Mouse (Mus musculus): ENCODE results near the gene Usp6nl.

Usp6nl gene

GRCm38 (mm10) chr2:6331324-6332137 is 9.1 kb downstream of the Usp6nl start:
- DNase-seq (ENCODE audit: low read depth, low spot score) = no peak

- no peak for DNase-seq (ENCODE audit: low read depth, low spot score)
Observed at GRCm38 (mm10) chr2:6333570-6333969, 11.1 kb downstream of the Usp6nl start.

GRCm38 (mm10) chr2:6334011-6334410 is 11.5 kb downstream of the Usp6nl start:
- DNase-seq (ENCODE audit: low read depth, low spot score) = no peak

- DNase-seq (ENCODE audit: low read depth, low spot score) = no peak
Observed at GRCm38 (mm10) chr2:6335032-6335735, 12.7 kb downstream of the Usp6nl start.

- DNase-seq (ENCODE audit: low read depth, low spot score) = no peak
Observed at GRCm38 (mm10) chr2:6336013-6336412, 13.5 kb downstream of the Usp6nl start.

GRCm38 (mm10) chr2:6336649-6337048 is 14.2 kb downstream of the Usp6nl start:
- DNase-seq (ENCODE audit: low read depth, low spot score) = no peak

- DNase-seq (ENCODE audit: low read depth, low spot score) = no peak
Observed at GRCm38 (mm10) chr2:6337436-6337835, 15.0 kb downstream of the Usp6nl start.

- DNase-seq (ENCODE audit: low read depth, low spot score) = no peak
Observed at GRCm38 (mm10) chr2:6338031-6338629, 15.7 kb downstream of the Usp6nl start.

GRCm38 (mm10) chr2:6340439-6340838 is 18.0 kb downstream of the Usp6nl start:
- DNase-seq (ENCODE audit: low read depth, low spot score) = no peak

GRCm38 (mm10) chr2:6341496-6341895 is 19.0 kb downstream of the Usp6nl start:
- no peak for DNase-seq (ENCODE audit: low read depth, low spot score)

GRCm38 (mm10) chr2:6349256-6350092 is 27.0 kb downstream of the Usp6nl start:
- DNase-seq (ENCODE audit: low read depth, low spot score) = no peak

GRCm38 (mm10) chr2:6350164-6350563 is 27.7 kb downstream of the Usp6nl start:
- DNase-seq (ENCODE audit: low read depth, low spot score) = no peak

- DNase-seq (ENCODE audit: low read depth, low spot score) = no peak
Observed at GRCm38 (mm10) chr2:6350931-6351695, 28.6 kb downstream of the Usp6nl start.

- DNase-seq (ENCODE audit: low read depth, low spot score) = peak; percentile 22
Observed at GRCm38 (mm10) chr2:6352541-6352971, 30.1 kb downstream of the Usp6nl start.

- no peak for DNase-seq (ENCODE audit: low read depth, low spot score)
Observed at GRCm38 (mm10) chr2:6353060-6353459, 30.6 kb downstream of the Usp6nl start.

GRCm38 (mm10) chr2:6357306-6357705 is 34.8 kb downstream of the Usp6nl start:
- no peak for DNase-seq (ENCODE audit: low read depth, low spot score)

GRCm38 (mm10) chr2:6359645-6360044 is 37.2 kb downstream of the Usp6nl start:
- no peak for DNase-seq (ENCODE audit: low read depth, low spot score)

- no peak for DNase-seq (ENCODE audit: low read depth, low spot score)
Observed at GRCm38 (mm10) chr2:6363126-6363525, 40.7 kb downstream of the Usp6nl start.

GRCm38 (mm10) chr2:6363922-6364321 is 41.5 kb downstream of the Usp6nl start:
- no peak for DNase-seq (ENCODE audit: low read depth, low spot score)

- DNase-seq (ENCODE audit: low read depth, low spot score) = no peak
Observed at GRCm38 (mm10) chr2:6366521-6366928, 44.1 kb downstream of the Usp6nl start.

GRCm38 (mm10) chr2:6366973-6367372 is 44.5 kb downstream of the Usp6nl start:
- no peak for DNase-seq (ENCODE audit: low read depth, low spot score)
